Mouse (Mus musculus): ENCODE data around the gene Gm15737. TPM values are rescaled to one million over a fixed set of nuclear protein-coding genes. Genes with fewer than 3 reads are reported as not detected.
A peak's percentile ranks its signal among the peaks of the same experiment; 100 is the strongest.

Gm15737 gene
- total RNA-seq, 2 experiments from 2014 or later, result 0.26 to 0.48 TPM

GRCm38 (mm10) chr6:92874854-92875253 is 5.7 kb downstream of the Gm15737 start:
- DNase-seq (ENCODE audit: low spot score), result peak; percentile 30

- DNase-seq (ENCODE audit: low spot score), result no peak
Measured at GRCm38 (mm10) chr6:92875340-92875739, 6.2 kb downstream of the Gm15737 start.

GRCm38 (mm10) chr6:92876121-92876520 is 7.0 kb downstream of the Gm15737 start:
- no peak for DNase-seq (ENCODE audit: low spot score)

- DNase-seq (ENCODE audit: low spot score), result no peak
Measured at GRCm38 (mm10) chr6:92877236-92877635, 8.1 kb downstream of the Gm15737 start.

GRCm38 (mm10) chr6:92878771-92879170 is 9.6 kb downstream of the Gm15737 start:
- DNase-seq (ENCODE audit: low spot score), result no peak

GRCm38 (mm10) chr6:92879700-92880265 is 10.6 kb downstream of the Gm15737 start:
- no peak for DNase-seq (ENCODE audit: low spot score)

GRCm38 (mm10) chr6:92882446-92882845 is 13.3 kb downstream of the Gm15737 start:
- no peak for DNase-seq (ENCODE audit: low spot score)

GRCm38 (mm10) chr6:92883131-92883900 is 14.2 kb downstream of the Gm15737 start:
- DNase-seq (ENCODE audit: low spot score), result no peak

GRCm38 (mm10) chr6:92891535-92891934 is 22.4 kb downstream of the Gm15737 start:
- no peak for DNase-seq (ENCODE audit: low spot score)

- no peak for DNase-seq (ENCODE audit: low spot score)
Measured at GRCm38 (mm10) chr6:92904037-92904436, 34.9 kb downstream of the Gm15737 start.

GRCm38 (mm10) chr6:92904491-92904890 is 35.3 kb downstream of the Gm15737 start:
- DNase-seq (ENCODE audit: low spot score), result no peak

GRCm38 (mm10) chr6:92905922-92906321 is 36.8 kb downstream of the Gm15737 start:
- DNase-seq (ENCODE audit: low spot score), result peak; percentile 51

GRCm38 (mm10) chr6:92909361-92909760 is 40.2 kb downstream of the Gm15737 start:
- DNase-seq (ENCODE audit: low spot score), result no peak

- no peak for DNase-seq (ENCODE audit: low spot score)
Measured at GRCm38 (mm10) chr6:92910611-92911010, 41.5 kb downstream of the Gm15737 start.

GRCm38 (mm10) chr6:92920938-92921689 is 52.0 kb downstream of the Gm15737 start:
- DNase-seq (ENCODE audit: low spot score), result no peak

- DNase-seq (ENCODE audit: low spot score), result no peak
Measured at GRCm38 (mm10) chr6:92921843-92922242, 52.7 kb downstream of the Gm15737 start.

- no peak for DNase-seq (ENCODE audit: low spot score)
Measured at GRCm38 (mm10) chr6:92924536-92924935, 55.4 kb downstream of the Gm15737 start.

- DNase-seq (ENCODE audit: low spot score), result no peak
Measured at GRCm38 (mm10) chr6:92928261-92928660, 59.1 kb downstream of the Gm15737 start.

All from gastrocnemius, adult 18-20 months (tissue).